Mouse (Mus musculus): ENCODE measurements around the gene Cbx8. TPM values are rescaled to one million over a fixed set of nuclear protein-coding genes. Genes with fewer than 3 reads are reported as not detected.

The Cbx8 gene
- polyA plus RNA-seq, 1 experiment from 2014 or later: 7.9 TPM

Other genes with a start within 250 kb of the Cbx8 start
- 1.2 and 1.5 TPM in 2 replicates for gene Rbfox3, start 129.4 kb downstream of the Cbx8 start, polyA plus RNA-seq (2015; fragmentation: Nextera tagmentation; extraction: Ambion mirVana)
- gene Enpp7, start 52.8 kb downstream of the Cbx8 start, polyA plus RNA-seq (2015; fragmentation: Nextera tagmentation; extraction: Ambion mirVana): 0.09 and 0.25 TPM in 2 replicates
- gene Cbx2, start 18.0 kb downstream of the Cbx8 start, polyA plus RNA-seq (2015; fragmentation: Nextera tagmentation; extraction: Ambion mirVana): 24.8 and 27.0 TPM in 2 replicates
- gene Cbx4, start 45.3 kb upstream of the Cbx8 start, polyA plus RNA-seq (2015; fragmentation: Nextera tagmentation; extraction: Ambion mirVana): 10.7 and 11.2 TPM in 2 replicates
- 13.9 and 15.3 TPM in 2 replicates for gene Tbc1d16, start 187.5 kb upstream of the Cbx8 start, polyA plus RNA-seq (2015; fragmentation: Nextera tagmentation; extraction: Ambion mirVana)
- gene Ccdc40, start 187.6 kb upstream of the Cbx8 start, polyA plus RNA-seq (2015; fragmentation: Nextera tagmentation; extraction: Ambion mirVana): 2.5 and 2.6 TPM in 2 replicates
- gene Gaa, start 226.9 kb upstream of the Cbx8 start, polyA plus RNA-seq (2015; fragmentation: Nextera tagmentation; extraction: Ambion mirVana): 66.3 and 69.1 TPM in 2 replicates

All from intestine, embryonic 15.5 days (tissue).